Mouse (Mus musculus): ENCODE data around the gene 9030025P20Rik. TPM values are rescaled to one million over a fixed set of nuclear protein-coding genes. Genes with fewer than 3 reads are reported as not detected.
A peak's percentile ranks its signal among the peaks of the same experiment; 100 is the strongest.
"Not testable (repeated sequence)": the region's sequence is repeated elsewhere in the genome, so short reads cannot be mapped to it uniquely, and the experiment has no call there.

The 9030025P20Rik gene
- total RNA-seq, 2 experiments from 2014 or later, result 6.1 to 7.7 TPM

GRCm38 (mm10) chr17:14977718-14978361 is 428 bp upstream of the 9030025P20Rik start:
- DNase-seq (ENCODE audit: low spot score in 2 of 2), result not testable (repeated sequence)

- peak; percentile 9 to 13 for DNase-seq (ENCODE audit: low spot score in 2 of 2)
Measured at GRCm38 (mm10) chr17:14990116-14990702, 11.9 kb downstream of the 9030025P20Rik start.

- DNase-seq (ENCODE audit: low spot score in 2 of 2), result not testable (repeated sequence)
Measured at GRCm38 (mm10) chr17:14992522-14993138, 14.4 kb downstream of the 9030025P20Rik start.

- not testable (repeated sequence) for DNase-seq (ENCODE audit: low spot score in 2 of 2)
Measured at GRCm38 (mm10) chr17:14993139-14993832, 15.0 kb downstream of the 9030025P20Rik start.

- not testable (repeated sequence) for DNase-seq (ENCODE audit: low spot score in 2 of 2)
Measured at GRCm38 (mm10) chr17:14994140-14994539, 15.9 kb downstream of the 9030025P20Rik start.

GRCm38 (mm10) chr17:15000047-15000446 is 21.8 kb downstream of the 9030025P20Rik start:
- not testable (repeated sequence) for DNase-seq (ENCODE audit: low spot score in 2 of 2)

GRCm38 (mm10) chr17:15009088-15009487 is 30.8 kb downstream of the 9030025P20Rik start:
- DNase-seq (ENCODE audit: low spot score in 2 of 2), result not testable (repeated sequence)

- not testable (repeated sequence) for DNase-seq (ENCODE audit: low spot score in 2 of 2)
Measured at GRCm38 (mm10) chr17:15009706-15010413, 31.6 kb downstream of the 9030025P20Rik start, which contains the start of gene Gm3435. TSS of gene Gm3435 (plus strand) at chr17:15010176.

- DNase-seq (ENCODE audit: low spot score in 2 of 2), result peak; percentile 23 to 30
Measured at GRCm38 (mm10) chr17:15021503-15022220, 43.4 kb downstream of the 9030025P20Rik start.

- DNase-seq (ENCODE audit: low spot score in 2 of 2), result not testable (repeated sequence)
Measured at GRCm38 (mm10) chr17:15023878-15024492, 45.7 kb downstream of the 9030025P20Rik start.

- not testable (repeated sequence) for DNase-seq (ENCODE audit: low spot score in 2 of 2)
Measured at GRCm38 (mm10) chr17:15024502-15025193, 46.4 kb downstream of the 9030025P20Rik start.

GRCm38 (mm10) chr17:15025513-15025912 is 47.2 kb downstream of the 9030025P20Rik start:
- not testable (repeated sequence) for DNase-seq (ENCODE audit: low spot score in 2 of 2)

- DNase-seq (ENCODE audit: low spot score in 2 of 2), result not testable (repeated sequence)
Measured at GRCm38 (mm10) chr17:15031414-15031813, 53.1 kb downstream of the 9030025P20Rik start.

GRCm38 (mm10) chr17:15040455-15040854 is 62.2 kb downstream of the 9030025P20Rik start:
- DNase-seq (ENCODE audit: low spot score in 2 of 2), result not testable (repeated sequence)

Other genes starting within 250 kb of the 9030025P20Rik start
- 1 to 10 TPM; 5.9 to 6.1 TPM for gene Wdr27, start 35.3 kb upstream of the 9030025P20Rik start, total RNA-seq (2021)
- gene 1600012H06Rik, start 35.3 kb upstream of the 9030025P20Rik start, total RNA-seq (2021), result 10 to 100 TPM; 19.7 to 21.6 TPM
- gene Phf10, start 17.2 kb upstream of the 9030025P20Rik start, total RNA-seq (2021), result 10 to 100 TPM; 66.8 to 70.0 TPM
- gene Gm3417, start 322 bp downstream of the 9030025P20Rik start, total RNA-seq (2021), result not detected
- gene Gm3435, start 31.7 kb downstream of the 9030025P20Rik start, total RNA-seq (2021), result 1 to 10 TPM; 5.0 to 5.2 TPM
- gene Ermard, start 62.7 kb downstream of the 9030025P20Rik start, total RNA-seq (2021), result 10 to 100 TPM; 46.4 to 56.9 TPM
- 1 to 10 TPM; 2.0 to 2.6 TPM for gene Tcte3, start 63.0 kb downstream of the 9030025P20Rik start, total RNA-seq (2021)
- 1 to 10 TPM; 6.0 to 7.5 TPM for gene Gm3448, start 63.1 kb downstream of the 9030025P20Rik start, total RNA-seq (2021)